Mouse (Mus musculus) hindbrain, postnatal 0 days (tissue): ENCODE results near the gene Socs2. TPM values are rescaled to one million over a fixed set of nuclear protein-coding genes. Genes with fewer than 3 reads are reported as not detected.

ENCODE experiments used
- ATAC-seq: fragments of 200-750 bp; cut with Nextera tagmentation; 2 replicates; pipeline ENCODE4 v1.8.0; 2017; ENCODE audit warnings: mild to moderate bottlenecking, moderate TSS enrichment, moderate library complexity
- DNase-seq: peaks from one replicate; pipeline ENCODE4 v3.0.0-alpha.2; 2015; ENCODE audit warnings: low spot score
- H3K27ac ChIP-seq: fragments of 300-500 bp; sonication (generic); 2 replicates; pipeline ENCODE4 v1.5.1; 2014; ENCODE audit warnings: mild to moderate bottlenecking
- H3K27me3 ChIP-seq: fragments of 300-500 bp; sonication (generic); 2 replicates; pipeline ENCODE4 v1.6.1; 2014; ENCODE audit warnings: low read length, mixed read lengths; ENCODE audit not compliant: insufficient read depth
- H3K36me3 ChIP-seq: fragments of 300-500 bp; sonication (generic); 2 replicates; pipeline ENCODE4 v1.6.1; 2014; ENCODE audit warnings: low read length, mixed read lengths; ENCODE audit not compliant: insufficient read depth
- H3K4me1 ChIP-seq: fragments of 300-500 bp; sonication (generic); 2 replicates; pipeline ENCODE4 v1.6.1; 2014; ENCODE audit warnings: antibody characterized with exemption, low read length, mixed read lengths; ENCODE audit not compliant: insufficient read depth
- H3K4me2 ChIP-seq: fragments of 300-500 bp; sonication (generic); 2 replicates; pipeline ENCODE4 v1.6.1; 2014; ENCODE audit warnings: low read depth, mild to moderate bottlenecking, low read length, moderate library complexity, mixed read lengths
- H3K4me3 ChIP-seq: fragments of 300-500 bp; sonication (generic); 2 replicates; pipeline ENCODE4 v1.5.1; 2014; ENCODE audit warnings: low read length
- H3K9ac ChIP-seq: fragments of 300-500 bp; sonication (generic); replicated peaks from 2 replicates; pipeline ENCODE4 v1.6.1; 2014; ENCODE audit warnings: mild to moderate bottlenecking, low read length, moderate library complexity, mixed read lengths
- H3K9me3 ChIP-seq: fragments of 300-500 bp; sonication (generic); 2 replicates; pipeline ENCODE4 v1.6.1; 2016; ENCODE audit warnings: low read length, mixed read lengths
- CTCF ChIP-seq: IDR thresholded peaks from 2 replicates; pipeline ENCODE4 v1.5.1; 2016; ENCODE audit warnings: antibody characterized with exemption, control low read depth, low read depth
- WGBS: fragments of 180-500 bp; shearing (Covaris S2); extraction: QIAGEN DNeasy Blood & Tissue Kit; methylation state at CpG from one replicate; pipeline ENCODE4 v1.1.7; 2014; 5-methylcytosine and 5-hydroxymethylcytosine counted together
- polyA plus RNA-seq: library from polyadenylated mRNA; unstranded; fragments of >200 nt; fragmentation: Nextera tagmentation; extraction: Ambion mirVana; gene quantifications from 2 replicates; pipeline ENCODE4 v1.2.1, GENCODE M21; 2015
- total RNA-seq: library from RNA; depleted of rRNA; stranded (reverse); fragments of >200 nt; gene quantifications from 2 replicates; pipeline ENCODE4 v1.2.3, GENCODE M21; 2014

The Socs2 gene
- total and polyA plus RNA-seq, 2 experiments from 2014 or later, result 51.7 to 122 TPM

- no peak for TF ChIP-seq CTCF
- Histone ChIP-seq H3K36me3 (no peaks in the 10 kb centered on the region), H3K4me1 (no peaks in the 10 kb centered on the region), H3K4me3 (no peak overlapping the region), H3K9me3 (no peaks in the 10 kb centered on the region), H3K27me3 (no peaks in the 10 kb centered on the region), H3K9ac (no peak overlapping the region), H3K4me2 (no peak overlapping the region), H3K27ac (no peak overlapping the region)
- WGBS, result 57% methylated on average over 2 of the region's 2 CpGs
- ATAC-seq, result no peak
- no peak for DNase-seq
Measured at GRCm38 (mm10) chr10:95440566-95440965, 23.6 kb upstream of the Socs2 start.

GRCm38 (mm10) chr10:95439718-95440339 is 22.8 kb upstream of the Socs2 start:
- 83% methylated on average over 10 of the region's 10 CpGs for WGBS
- Histone ChIP-seq H3K9me3 (no peaks in the 10 kb centered on the region), H3K4me1 (no peaks in the 10 kb centered on the region), H3K9ac (no peak overlapping the region), H3K4me3 (no peak overlapping the region), H3K27me3 (no peaks in the 10 kb centered on the region), H3K4me2 (no peak overlapping the region), H3K27ac (no peak overlapping the region), H3K36me3 (no peaks in the 10 kb centered on the region)
- no peak for ATAC-seq
- TF ChIP-seq CTCF, result no peak
- no peak for DNase-seq

GRCm38 (mm10) chr10:95438941-95439340 is 22.0 kb upstream of the Socs2 start:
- ATAC-seq (no peak), DNase-seq (no peak)
- Histone ChIP-seq H3K4me3 (no peak overlapping the region), H3K36me3 (no peaks in the 10 kb centered on the region), H3K9ac (no peak overlapping the region), H3K27me3 (no peaks in the 10 kb centered on the region), H3K4me2 (no peak overlapping the region), H3K27ac (no peak overlapping the region), H3K4me1 (no peaks in the 10 kb centered on the region), H3K9me3 (no peaks in the 10 kb centered on the region)
- no peak for TF ChIP-seq CTCF
- 81% methylated on average over 11 of the region's 11 CpGs for WGBS

GRCm38 (mm10) chr10:95430271-95430670 is 13.3 kb upstream of the Socs2 start:
- no peaks in the 10 kb centered on the region for H3K9me3 ChIP-seq
- no peak overlapping the region for H3K4me2 ChIP-seq
- ATAC-seq (no peak), DNase-seq (no peak)
- TF ChIP-seq CTCF, result no peak
- WGBS, result 94% methylated on average over 10 of the region's 10 CpGs
- no peaks in the 10 kb centered on the region for H3K4me1 ChIP-seq
- H3K27me3 ChIP-seq, result no peaks in the 10 kb centered on the region
- H3K9ac ChIP-seq, result no peak overlapping the region
- no peak overlapping the region for H3K4me3 ChIP-seq
- H3K36me3 ChIP-seq, result no peaks in the 10 kb centered on the region
- no peak overlapping the region for H3K27ac ChIP-seq

GRCm38 (mm10) chr10:95429111-95429510 is 12.1 kb upstream of the Socs2 start:
- no peak overlapping the region for H3K4me2 ChIP-seq
- DNase-seq (no peak), ATAC-seq (no peak)
- H3K36me3 ChIP-seq, result no peaks in the 10 kb centered on the region
- no peaks in the 10 kb centered on the region for H3K4me1 ChIP-seq
- no peak overlapping the region for H3K9ac ChIP-seq
- no peaks in the 10 kb centered on the region for H3K9me3 ChIP-seq
- no peak overlapping the region for H3K4me3 ChIP-seq
- H3K27ac ChIP-seq, result no peak overlapping the region
- H3K27me3 ChIP-seq, result no peaks in the 10 kb centered on the region
- WGBS, result 89% methylated on average over 1 of the region's 1 CpGs
- TF ChIP-seq CTCF, result no peak

- Histone ChIP-seq H3K9me3 (no peaks in the 10 kb centered on the region), H3K27me3 (no peaks in the 10 kb centered on the region), H3K36me3 (no peaks in the 10 kb centered on the region), H3K9ac (no peak overlapping the region), H3K4me1 (no peaks in the 10 kb centered on the region), H3K27ac (no peak overlapping the region), H3K4me3 (no peak overlapping the region), H3K4me2 (no peak overlapping the region)
- TF ChIP-seq CTCF, result no peak
- DNase-seq (no peak), ATAC-seq (no peak)
- 89% methylated on average over 9 of the region's 9 CpGs for WGBS
Measured at GRCm38 (mm10) chr10:95426207-95427115, 9.5 kb upstream of the Socs2 start.

GRCm38 (mm10) chr10:95422681-95423080 is 5.7 kb upstream of the Socs2 start:
- H3K4me1 ChIP-seq, result no peaks in the 10 kb centered on the region

More at GRCm38 (mm10) chr10:95422681-95423080, 5.7 kb upstream of the Socs2 start:
- ATAC-seq, result no peak
- DNase-seq, result no peak
- Histone ChIP-seq H3K4me3 (no peak overlapping the region), H3K9ac (no peak overlapping the region), H3K27me3 (no peaks in the 10 kb centered on the region), H3K27ac (no peak overlapping the region), H3K36me3 (no peaks in the 10 kb centered on the region), H3K4me2 (no peak overlapping the region), H3K9me3 (no peaks in the 10 kb centered on the region)
- 86% methylated on average over 5 of the region's 5 CpGs for WGBS
- TF ChIP-seq CTCF, result no peak
